Mouse (Mus musculus) skeletal muscle tissue, adult 2 months (tissue): Measurements from ENCODE around the gene Cog3.
A peak's percentile ranks its signal among the peaks of the same experiment; 100 is the strongest.

Experiments used
- DNase-seq: peaks from one replicate; pipeline ENCODE4 v3.0.0-alpha.2; 2012; ENCODE audit warnings: low read depth, low spot score

Gene Cog3

GRCm38 (mm10) chr14:75761028-75761805 lies 6.9 kb upstream of the Cog3 start:
- DNase-seq: peak; percentile 24

- no peak for DNase-seq
Measured at GRCm38 (mm10) chr14:75758401-75758800, 4.1 kb upstream of the Cog3 start.

- no peak for DNase-seq
Measured at GRCm38 (mm10) chr14:75757821-75758220, 3.5 kb upstream of the Cog3 start.

GRCm38 (mm10) chr14:75756971-75757370 lies 2.7 kb upstream of the Cog3 start:
- DNase-seq: no peak

DNA sequence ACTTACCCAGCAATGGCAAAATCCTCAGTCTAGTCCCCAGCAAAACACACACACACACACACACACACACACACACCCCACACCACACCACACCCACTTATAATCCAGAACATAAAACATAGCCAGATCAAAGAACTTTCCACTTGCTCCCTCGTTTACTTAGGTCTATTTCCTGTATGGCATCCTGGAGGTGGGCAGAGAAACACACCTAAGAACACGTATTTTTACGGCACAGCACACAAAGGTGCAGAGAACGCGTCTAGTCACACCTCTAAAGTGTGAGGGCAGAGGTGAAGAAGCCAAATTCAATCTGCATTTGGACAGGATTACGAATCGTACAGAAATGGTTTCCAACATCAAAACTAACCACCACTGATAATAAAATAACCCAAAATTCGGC lies 1.1 kb downstream of the Cog3 start:
- DNase-seq: no peak

- no peak for DNase-seq
Measured at GRCm38 (mm10) chr14:75751040-75751439, 3.3 kb downstream of the Cog3 start.

DNA sequence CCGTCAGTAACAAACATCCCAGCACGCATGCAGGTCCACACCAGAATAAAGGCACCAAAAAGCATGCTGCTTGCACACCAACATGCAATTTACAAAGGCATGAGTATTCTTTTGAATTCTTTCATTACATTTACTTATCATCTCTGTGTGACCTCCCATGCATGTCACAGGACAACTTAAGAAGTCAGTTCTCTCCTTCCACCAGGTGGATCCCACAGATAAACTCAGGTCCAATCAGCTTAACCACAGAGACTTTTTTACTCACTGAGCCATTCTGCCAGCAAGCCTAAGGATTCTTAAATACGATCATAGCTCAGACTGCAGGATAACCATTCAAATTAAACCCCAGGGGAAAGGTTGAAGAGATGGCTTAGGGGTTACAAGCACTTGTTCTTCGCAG lies 5.2 kb downstream of the Cog3 start:
- no peak for DNase-seq

DNA sequence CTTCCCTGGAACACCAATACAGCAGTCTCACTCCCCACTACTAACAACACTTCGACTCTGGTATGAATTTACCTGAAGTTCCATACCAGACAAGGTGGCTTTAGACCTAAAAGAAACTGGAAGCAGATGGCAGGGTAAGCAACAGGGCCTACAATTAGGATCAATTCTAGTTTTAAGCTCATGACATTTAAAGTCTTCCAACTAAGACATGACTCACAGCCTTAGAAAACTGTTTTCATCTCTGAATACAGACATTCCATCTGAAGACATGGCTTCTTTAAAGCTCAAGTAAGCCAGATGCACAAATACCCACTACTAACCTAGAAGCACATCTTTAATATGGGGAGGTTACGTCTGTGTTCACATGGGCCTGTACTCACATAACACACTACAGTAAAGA lies 6.4 kb downstream of the Cog3 start:
- no peak for DNase-seq

- DNase-seq: no peak
Measured at GRCm38 (mm10) chr14:75741904-75742303, 12.4 kb downstream of the Cog3 start.

DNA sequence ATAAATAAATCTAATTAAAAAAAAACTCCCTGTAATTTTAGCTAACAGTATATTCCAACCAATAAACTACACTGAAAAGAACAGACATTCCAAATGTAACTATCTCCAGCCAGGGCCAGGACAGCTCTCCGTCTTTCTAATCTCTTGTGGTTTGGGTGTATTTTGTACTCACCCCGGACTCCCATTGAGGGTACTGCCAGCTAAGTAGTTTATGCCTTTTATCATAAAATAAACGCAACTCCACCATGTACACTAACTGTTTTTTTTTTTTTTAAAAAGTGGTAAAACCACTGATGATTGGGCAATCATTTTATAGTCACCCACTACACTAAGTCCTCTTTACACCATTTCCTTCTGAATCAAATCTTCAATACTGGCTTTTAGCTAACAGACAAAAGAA lies 18.7 kb downstream of the Cog3 start:
- no peak for DNase-seq

GRCm38 (mm10) chr14:75732631-75733030 lies 21.7 kb downstream of the Cog3 start:
- no peak for DNase-seq

- DNase-seq: no peak
Measured at GRCm38 (mm10) chr14:75731361-75731760, 23.0 kb downstream of the Cog3 start.

DNA sequence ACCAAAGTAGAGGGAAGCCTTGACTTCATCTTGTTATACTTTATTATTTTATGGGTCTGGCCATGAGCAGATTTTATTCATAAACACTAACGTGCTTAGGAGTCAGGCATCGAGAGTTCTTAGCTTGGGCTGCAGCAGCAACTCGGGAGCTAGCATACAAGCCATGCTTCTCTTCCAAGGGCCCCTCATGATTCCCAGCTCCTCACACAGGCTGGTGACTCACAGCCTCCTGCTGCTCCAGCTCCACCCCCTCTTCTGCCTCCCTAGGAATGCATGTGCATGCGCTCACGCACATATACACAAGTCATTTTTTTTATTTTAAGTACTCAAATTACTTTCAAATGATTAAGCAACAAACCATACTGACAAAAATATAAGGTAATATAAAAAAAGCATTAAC lies 26.2 kb downstream of the Cog3 start:
- DNase-seq: no peak

GRCm38 (mm10) chr14:75727046-75727445 lies 27.3 kb downstream of the Cog3 start:
- no peak for DNase-seq

- DNase-seq: no peak
Measured at GRCm38 (mm10) chr14:75722816-75723215, 31.5 kb downstream of the Cog3 start.

GRCm38 (mm10) chr14:75721977-75722563 lies 32.2 kb downstream of the Cog3 start:
- peak; percentile 47 for DNase-seq

GRCm38 (mm10) chr14:75720121-75720520 lies 34.2 kb downstream of the Cog3 start:
- peak; percentile 65 for DNase-seq

- no peak for DNase-seq
Measured at GRCm38 (mm10) chr14:75716410-75716809, 37.9 kb downstream of the Cog3 start.

GRCm38 (mm10) chr14:75713661-75714060 lies 40.7 kb downstream of the Cog3 start:
- no peak for DNase-seq

- no peak for DNase-seq
Measured at GRCm38 (mm10) chr14:75712687-75713086, 41.6 kb downstream of the Cog3 start.

DNA sequence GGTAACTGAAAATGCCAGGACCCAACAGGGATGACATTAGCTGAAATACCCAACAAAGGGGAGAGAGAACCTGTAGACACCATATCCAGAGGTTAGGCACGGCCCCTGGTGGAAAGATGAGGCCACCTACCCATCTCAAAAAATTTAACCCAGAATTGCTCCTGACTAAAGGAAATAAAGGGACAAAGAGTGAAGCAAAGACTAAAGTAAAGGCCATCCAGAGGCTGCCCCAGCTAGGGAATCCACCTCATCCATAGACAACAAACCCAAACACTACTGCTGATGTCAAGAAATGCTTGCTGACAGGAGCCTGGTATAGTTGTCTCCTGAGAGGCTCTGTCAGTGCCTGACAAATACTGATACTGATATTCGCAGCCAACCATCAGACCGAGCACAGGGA lies 42.6 kb downstream of the Cog3 start:
- no peak for DNase-seq

- DNase-seq: no peak
Measured at GRCm38 (mm10) chr14:75708986-75709385, 45.3 kb downstream of the Cog3 start.

DNA sequence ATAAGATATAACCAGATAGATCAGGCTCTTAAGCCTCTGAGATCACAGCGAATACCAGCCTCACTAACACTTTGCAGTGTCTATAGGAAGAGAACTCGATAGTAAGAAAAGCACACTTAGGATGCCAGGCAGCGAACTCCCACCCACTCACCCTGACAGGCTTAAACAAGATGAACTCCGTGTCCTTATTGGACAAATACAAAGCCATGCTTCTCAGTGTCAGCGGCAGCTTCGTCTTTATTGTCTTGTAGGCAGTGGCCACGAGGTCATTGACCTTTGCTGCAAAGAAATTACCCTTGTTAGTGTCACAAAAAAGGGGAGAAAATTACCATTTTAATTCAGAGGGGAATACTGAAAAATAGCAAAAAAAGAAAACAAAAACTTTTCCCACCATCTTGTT lies 46.5 kb downstream of the Cog3 start:
- no peak for DNase-seq
